Mouse (Mus musculus) heart, postnatal 0 days (tissue): ENCODE measurements at regions not wholly inside any gene's neighbourhood (a gene's known extent, or its start where the extent isn't known, plus 50 kb on each side); places are given as distances from the start of the nearest gene placed in this dataset.

ENCODE experiments used
- CTCF ChIP-seq: IDR thresholded peaks from 2 replicates; pipeline ENCODE4 v1.5.1; 2016; ENCODE audit warnings: antibody characterized with exemption, control low read depth, low read depth
- EP300 ChIP-seq: IDR thresholded peaks from 2 replicates; pipeline ENCODE4 v1.6.1; 2016; ENCODE audit warnings: antibody characterized with exemption, low read depth

- TF ChIP-seq CTCF (no peak), EP300 (no peak)
Measured at GRCm38 (mm10) chr17:54396476-54396875, 97.6 kb upstream of the Slc5a7 start.
